Mouse (Mus musculus): ENCODE measurements around the gene Grasp.

DNA sequence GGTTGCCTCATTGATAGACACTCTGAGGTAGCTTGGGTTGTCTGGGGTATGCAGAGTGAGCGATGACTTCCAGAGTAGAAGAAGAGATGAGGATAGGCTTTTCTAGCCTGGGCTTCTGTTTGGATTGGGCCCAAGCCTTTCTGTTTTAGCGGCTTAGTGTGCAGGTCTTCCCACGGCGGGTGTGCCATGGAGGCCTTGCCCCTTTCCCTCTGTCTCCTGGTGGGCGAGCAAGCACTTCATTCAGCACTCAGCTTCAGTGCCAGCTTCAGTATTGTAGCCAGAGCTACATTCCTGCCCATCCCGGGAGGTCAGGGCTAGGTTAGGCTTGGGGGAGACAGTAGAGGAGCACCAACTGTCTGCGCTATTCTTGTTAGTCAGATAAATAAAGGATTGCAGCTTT is 31.3 kb upstream of the Grasp start:
- TF ChIP-seq CTCF (conservative IDR thresholded peaks at IDR 0.05; ENCODE audit: insufficient read depth, insufficient read length, low read depth, low read length) (no peak), POLR2A (IDR thresholded peaks at IDR 0.05; ENCODE audit: low read depth, low read length) (no peak)
